Mouse (Mus musculus) heart, adult 2 months (tissue): ENCODE data around the gene Cradd.

Source experiments
- CTCF ChIP-seq: fragments of 200-600 bp; IDR thresholded peaks from 2 replicates; pipeline ENCODE4 v1.8.1; 2022; ENCODE audit warnings: antibody characterized with exemption, mild to moderate bottlenecking, moderate library complexity
- POLR2A ChIP-seq: fragments of 200-500 bp; IDR thresholded peaks from 2 replicates; pipeline ENCODE4 v1.6.1; 2011; ENCODE audit warnings: mild to moderate bottlenecking, low read depth, low read length, control low read depth; ENCODE audit not compliant: insufficient read depth

GRCm38 (mm10) chr10:95183051-95183450 lies 140.9 kb downstream of the Cradd start:
- TF ChIP-seq CTCF, result no peak
- no peak for TF ChIP-seq POLR2A
